Mouse (Mus musculus) thymus, postnatal 14 days (tissue): Measurements from ENCODE around the gene Phtf2.
A peak's percentile ranks its signal among the peaks of the same experiment; 100 is the strongest.

Source experiments
- DNase-seq: peaks from one replicate; pipeline ENCODE4 v3.0.0; 2021

Phtf2 gene

DNA sequence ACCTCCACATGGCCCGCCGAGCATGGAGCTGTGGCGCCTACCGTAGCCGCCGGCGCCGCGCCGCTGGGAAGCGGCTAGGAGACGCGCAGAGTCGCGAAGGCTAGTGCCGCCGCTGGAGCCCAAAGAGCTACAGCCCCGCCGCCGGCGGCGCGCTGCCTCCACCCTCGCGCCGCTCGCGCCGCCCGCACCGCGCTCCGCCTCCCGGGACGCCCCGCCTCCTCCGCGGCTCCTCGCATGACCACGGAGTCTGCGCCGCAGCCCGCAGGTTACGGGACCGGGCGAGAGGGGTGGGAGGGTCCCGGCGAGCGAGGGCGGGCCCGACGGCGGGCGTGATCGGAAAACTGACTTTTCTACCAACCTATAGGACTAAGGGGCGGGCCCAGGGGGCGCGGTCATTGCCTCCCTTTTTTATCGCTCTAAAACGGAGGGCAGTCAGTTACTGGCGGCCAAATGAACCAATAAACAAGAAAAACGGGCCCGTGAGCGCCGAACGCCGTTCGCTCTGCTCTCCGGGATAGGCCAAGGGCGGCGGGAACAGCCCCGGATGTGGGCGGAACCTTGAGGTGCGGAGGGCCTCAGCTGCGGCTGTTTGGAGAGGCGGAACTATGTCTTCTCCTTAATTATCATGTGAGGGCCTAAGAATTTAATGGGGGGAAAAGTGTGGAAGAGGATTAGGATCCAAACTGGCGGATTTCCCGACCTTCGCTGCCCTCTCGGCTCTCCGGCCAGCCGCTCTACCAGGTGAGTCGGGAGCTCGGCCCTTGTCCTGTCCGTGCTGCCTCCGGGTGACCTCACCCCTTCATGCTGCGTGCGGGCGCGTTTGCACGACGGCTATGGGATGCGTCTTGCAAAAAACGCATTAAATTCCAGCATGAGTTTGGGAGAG is at the start of gene Phtf2, which contains the start of gene Tmem60:
Gene Phtf2 (minus strand): TSS at position 210 of the 886 bp plus-strand sequence.
Gene Tmem60 (plus strand): TSS at position 277 of the 886 bp plus-strand sequence.
- DNase-seq, result peak; percentile 99

GRCm38 (mm10) chr5:20931300-20931699 is 49.4 kb upstream of the Phtf2 start:
- DNase-seq, result no peak

DNA sequence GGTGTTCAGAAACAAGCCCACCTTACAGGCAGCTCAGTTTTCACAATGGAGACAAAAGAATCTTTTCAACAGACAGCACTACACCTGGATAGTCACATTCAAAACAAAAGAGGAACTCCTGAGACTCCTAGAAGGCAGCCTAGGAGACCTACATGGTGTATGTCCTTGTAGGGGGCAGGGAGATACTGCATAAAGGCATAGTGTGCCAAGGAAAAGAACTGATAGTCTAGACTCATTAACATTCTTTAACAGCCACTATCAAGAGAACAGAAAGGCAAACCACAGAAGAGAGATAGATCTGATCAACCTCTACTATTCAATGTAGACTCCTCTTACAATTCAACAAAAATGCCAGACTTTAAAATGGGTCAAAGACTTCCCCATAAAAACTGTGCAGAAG is 48.5 kb upstream of the Phtf2 start:
- no peak for DNase-seq

DNA sequence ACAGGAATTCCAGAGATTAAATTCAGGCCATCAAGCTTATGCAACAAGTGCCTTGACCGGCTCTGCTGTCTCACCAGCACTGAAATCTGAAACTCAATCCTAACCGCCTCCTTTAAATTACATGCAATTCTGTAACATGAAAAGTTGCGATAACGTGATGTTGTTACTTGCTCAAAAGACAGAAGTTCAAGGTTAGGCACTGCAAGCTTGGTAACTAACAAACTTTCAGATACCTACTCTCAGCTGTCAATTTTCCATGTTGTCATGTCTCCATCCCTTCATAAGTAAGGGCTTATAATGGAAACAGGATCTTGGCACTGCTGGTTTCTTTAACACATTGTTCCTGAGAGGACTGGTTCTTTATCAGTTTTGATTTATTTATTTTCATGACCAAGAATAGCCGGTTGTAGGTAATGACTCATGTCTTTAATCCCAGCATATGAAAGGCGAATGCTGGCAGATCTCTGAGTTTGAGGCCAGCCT is 47.8 kb upstream of the Phtf2 start:
- DNase-seq, result no peak

GRCm38 (mm10) chr5:20925451-20925850 is 43.5 kb upstream of the Phtf2 start:
- DNase-seq, result no peak

GRCm38 (mm10) chr5:20924608-20925007 is 42.7 kb upstream of the Phtf2 start:
- no peak for DNase-seq

DNA sequence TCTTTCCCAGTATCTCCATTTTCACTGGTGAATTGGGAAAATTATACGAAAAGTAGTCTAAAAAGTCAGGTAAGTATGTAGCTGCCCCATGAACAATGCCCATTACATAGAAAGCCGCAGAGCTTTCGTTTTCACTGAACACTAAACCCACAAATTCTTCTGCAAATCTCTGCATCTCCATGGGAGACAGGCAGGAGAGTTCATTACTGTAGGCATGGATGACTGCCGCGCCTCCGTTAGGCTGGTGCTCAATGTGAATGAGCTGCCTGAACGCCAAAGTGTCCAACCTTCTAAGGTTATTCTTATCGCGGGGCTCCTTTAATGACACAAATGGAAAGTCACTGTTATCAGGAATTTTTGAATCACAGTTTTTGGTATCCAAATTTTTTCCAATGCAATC is 37.6 kb upstream of the Phtf2 start:
- no peak for DNase-seq

DNA sequence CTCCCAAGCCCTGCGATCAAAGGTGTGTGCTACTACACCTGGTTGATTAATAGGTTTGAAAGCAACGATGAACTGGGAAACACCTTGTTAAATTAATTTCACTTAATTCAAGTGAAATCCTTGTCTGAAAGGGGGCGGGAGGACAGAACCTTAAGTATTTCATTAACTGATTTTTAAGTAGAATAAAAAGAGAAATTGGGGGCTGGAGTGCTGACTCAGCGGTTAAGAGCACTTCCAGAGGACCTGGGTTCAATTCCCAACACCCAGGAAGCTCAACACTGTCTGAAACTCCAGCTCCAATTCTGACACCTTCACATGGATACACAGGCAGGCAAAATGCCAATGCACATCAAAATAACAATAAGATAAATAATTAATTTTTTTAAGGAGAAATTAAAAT is 37.0 kb upstream of the Phtf2 start:
- no peak for DNase-seq

DNA sequence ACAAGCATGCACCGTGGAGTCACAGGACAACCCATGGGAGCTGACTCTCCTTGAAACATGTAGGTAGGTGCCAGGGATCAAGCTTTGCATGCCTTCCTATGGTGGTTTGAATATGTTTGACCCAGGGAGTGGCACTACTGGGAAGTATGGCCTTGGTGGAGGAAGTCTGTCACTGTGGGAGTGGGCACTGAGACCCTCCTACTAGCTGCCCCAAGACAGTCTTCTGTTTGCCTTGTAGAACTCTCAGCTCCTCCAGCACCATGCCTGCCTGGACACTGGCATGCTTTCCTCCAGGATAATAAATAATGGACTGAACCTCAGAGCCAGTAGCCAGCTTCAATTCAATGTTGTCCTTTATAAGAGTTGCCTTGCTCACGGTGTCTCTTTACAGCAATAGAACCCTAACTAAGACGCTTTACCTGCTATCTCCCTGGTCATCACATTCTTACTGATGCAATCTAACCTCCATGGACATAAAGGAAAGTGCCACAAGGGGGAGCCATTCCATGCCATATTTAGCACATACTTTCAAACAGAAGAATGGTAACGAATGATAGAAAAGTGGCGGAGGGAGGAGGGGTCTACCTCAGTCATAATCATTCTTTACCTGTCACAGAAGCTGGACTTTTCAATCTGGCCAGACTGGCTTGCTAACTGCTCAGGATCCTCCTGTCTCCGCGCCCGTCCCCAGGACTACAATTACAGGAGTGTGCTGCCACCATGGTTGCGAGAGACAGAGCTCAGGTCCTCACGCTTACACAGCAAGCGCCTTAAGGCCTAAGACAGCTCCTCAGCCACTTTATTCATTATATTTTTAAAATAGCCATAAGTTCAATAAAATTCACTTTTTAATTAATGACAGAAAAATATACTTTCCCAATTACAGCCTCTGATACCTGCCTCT is 31.7 kb upstream of the Phtf2 start:
- peak; percentile 77 for DNase-seq

DNA sequence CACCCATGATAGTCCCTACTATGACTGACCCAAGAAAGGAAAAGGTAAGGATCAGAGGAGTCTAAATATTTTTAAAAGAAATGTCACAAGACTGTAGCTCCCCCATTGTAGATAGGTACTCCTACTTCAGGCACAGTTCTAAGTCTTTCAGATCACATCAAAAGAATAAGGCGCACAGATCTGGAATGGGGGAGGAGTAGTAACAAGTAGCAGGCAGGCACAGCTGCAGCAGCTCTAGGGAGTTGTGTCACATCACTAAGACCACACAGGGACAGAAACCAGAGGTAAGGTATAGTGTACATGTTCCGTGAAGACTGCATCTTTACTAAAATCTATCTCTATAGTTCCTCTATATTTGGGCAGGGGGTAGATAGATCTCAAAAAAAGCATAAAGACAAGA is 29.8 kb upstream of the Phtf2 start:
- peak; percentile 55 for DNase-seq

GRCm38 (mm10) chr5:20906191-20906590 is 24.3 kb upstream of the Phtf2 start:
- DNase-seq, result no peak

- no peak for DNase-seq
Observed at GRCm38 (mm10) chr5:20905437-20905836, 23.5 kb upstream of the Phtf2 start.

GRCm38 (mm10) chr5:20904647-20905046 is 22.7 kb upstream of the Phtf2 start:
- DNase-seq, result no peak

DNA sequence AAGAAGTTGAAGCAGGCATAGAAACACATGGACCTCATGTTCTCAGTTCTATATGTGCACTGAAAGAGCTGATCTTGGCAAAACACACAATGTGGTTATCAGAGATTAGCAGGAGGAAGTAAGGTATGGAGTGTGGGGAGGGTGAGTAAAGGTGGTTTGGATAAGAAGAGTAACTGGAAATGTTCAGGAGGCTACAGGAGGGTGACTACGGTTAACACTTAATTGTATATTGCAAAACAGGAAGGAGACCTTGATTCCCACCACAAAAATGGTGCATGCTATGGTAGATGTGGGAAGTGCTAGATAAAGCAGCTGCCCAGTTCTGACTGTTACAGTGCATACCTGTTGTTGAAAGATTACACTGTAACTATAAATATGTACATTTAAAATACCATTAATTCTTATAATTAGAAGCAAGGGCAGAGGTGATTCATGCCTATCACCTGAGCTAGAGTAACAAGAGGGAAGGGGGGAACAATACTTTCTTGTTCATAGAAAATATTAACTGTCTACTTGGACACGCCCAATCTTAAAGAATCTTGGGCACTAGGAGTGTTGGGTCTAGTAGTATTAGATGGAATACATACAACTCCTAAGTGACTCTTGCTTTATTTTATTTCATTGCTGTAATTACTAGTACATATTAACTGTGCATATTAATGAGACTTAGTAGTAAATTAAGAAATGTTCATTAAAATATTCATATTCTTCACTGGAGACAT is 15.7 kb upstream of the Phtf2 start:
- no peak for DNase-seq

GRCm38 (mm10) chr5:20884036-20884620 is 2.2 kb upstream of the Phtf2 start:
- DNase-seq, result no peak

DNA sequence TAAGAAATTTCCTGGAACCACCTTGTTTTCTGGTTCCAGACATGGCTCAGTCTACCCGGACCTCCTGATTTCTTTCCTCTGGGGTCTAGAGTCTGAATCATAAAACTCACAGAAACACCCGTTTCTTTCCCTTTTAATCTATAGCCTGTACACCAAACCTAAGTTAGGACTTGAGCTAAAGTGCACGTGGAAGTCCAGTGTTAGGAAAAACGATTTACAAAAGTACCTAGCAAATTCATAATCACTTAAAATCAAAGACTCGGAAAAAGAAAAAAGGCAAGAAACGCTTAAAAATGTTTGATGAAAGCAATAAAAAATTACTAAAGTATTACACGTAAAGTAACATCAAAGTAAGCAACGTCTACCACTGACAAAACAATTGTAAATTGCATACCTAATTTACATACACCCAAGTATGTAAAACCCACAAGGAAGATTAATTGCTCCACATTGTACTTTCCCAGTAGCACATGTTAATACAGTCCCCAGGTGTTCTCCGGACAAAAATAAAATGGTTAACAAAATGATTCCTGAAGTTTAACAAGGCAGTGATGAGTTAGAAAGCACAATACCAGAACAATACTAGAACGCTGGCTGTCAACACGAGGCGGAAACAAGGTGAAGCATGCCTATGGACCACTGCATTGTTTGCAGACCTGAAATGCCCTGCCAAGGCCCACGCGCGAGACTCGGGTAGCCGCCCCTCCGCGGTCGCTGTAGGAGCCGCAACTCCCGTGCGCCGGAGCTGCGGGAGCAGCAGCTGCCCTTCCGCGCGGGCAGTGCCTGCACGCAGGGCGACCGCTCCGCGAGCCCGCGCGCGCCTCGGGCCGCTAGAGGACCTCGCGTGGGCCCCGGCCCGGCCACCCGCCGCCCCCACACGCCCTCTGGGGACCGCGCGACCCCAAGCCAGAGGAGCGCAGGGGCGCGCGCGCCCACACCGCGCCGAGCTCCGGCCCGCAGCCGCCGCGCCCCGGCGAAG is 838 bp downstream of the Phtf2 start:
- peak; percentile 62 for DNase-seq

DNA sequence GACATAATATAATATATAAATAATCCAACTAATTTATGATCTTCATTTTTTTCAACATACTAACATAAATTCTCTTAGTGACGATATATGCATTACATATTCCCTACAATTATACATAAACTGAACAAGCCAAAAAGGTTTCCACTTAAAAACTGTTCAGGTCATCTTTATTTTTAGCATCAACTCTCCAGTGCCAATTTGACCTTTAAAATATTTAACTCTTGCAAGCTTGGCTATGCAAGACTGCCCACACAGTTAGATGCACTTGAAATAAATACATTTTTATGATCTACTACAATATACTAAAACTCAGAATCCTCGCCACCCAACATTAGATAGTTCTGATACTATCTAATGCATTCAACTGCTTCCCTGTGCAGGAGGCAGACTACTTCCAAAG is 1.5 kb downstream of the Phtf2 start:
- DNase-seq, result no peak

GRCm38 (mm10) chr5:20876934-20877426 is 4.9 kb downstream of the Phtf2 start:
- DNase-seq, result no peak

DNA sequence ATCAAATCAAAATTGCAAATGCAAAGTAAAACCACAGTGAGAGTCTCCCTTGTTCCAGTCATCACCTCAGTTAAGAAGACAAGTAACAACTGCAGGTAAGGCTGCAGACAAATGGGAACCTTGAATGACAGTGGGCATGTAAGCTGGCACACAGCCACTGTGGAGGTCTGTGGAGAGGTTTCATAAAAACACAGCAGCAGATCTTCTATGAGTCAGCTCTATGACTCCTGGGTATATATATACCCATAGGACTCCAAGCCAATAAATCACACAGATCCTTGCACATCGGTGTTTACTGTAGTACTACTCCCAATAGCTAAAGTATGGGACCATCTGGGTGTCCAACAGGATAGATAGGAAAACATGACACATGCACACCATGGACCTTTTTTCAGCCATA is 8.8 kb downstream of the Phtf2 start:
- no peak for DNase-seq

- DNase-seq, result no peak
Observed at GRCm38 (mm10) chr5:20865193-20865755, 16.6 kb downstream of the Phtf2 start.
